Mouse (Mus musculus): ENCODE measurements around the gene Ndufv2.
A peak's percentile ranks its signal among the peaks of the same experiment; 100 is the strongest.

DNA sequence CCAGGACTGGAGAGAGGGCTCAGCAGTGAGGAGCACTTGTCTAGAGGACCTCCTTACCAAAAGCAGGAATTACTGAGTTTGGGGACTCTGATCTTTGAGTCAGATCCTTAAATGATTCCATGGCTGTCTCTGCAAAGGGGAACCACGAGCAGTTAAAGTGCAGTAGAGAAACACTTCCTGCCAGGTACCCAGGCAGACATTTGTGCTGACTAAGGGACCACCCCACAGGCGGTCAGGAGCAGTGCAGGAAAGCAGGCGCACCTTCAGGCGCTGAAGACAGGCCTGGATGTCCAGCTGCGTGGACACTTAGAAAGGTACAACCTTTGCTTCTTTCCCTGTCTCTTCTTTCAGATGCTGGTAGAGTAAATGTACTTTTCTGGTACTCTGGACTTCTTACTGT is 53.2 kb downstream of the Ndufv2 start:
- TF ChIP-seq CTCF (IDR thresholded peaks at IDR 0.05; ENCODE audit: low read depth) (0 out of 2 replicates have a peak, but pooled peaks have one; percentile 9), EP300 (IDR thresholded peaks at IDR 0.05; ENCODE audit: low read depth) (no peak)

All from liver, embryonic 14.5 days (tissue).